Mouse (Mus musculus): ENCODE measurements around the gene Mlc1.

Gene Mlc1

DNA sequence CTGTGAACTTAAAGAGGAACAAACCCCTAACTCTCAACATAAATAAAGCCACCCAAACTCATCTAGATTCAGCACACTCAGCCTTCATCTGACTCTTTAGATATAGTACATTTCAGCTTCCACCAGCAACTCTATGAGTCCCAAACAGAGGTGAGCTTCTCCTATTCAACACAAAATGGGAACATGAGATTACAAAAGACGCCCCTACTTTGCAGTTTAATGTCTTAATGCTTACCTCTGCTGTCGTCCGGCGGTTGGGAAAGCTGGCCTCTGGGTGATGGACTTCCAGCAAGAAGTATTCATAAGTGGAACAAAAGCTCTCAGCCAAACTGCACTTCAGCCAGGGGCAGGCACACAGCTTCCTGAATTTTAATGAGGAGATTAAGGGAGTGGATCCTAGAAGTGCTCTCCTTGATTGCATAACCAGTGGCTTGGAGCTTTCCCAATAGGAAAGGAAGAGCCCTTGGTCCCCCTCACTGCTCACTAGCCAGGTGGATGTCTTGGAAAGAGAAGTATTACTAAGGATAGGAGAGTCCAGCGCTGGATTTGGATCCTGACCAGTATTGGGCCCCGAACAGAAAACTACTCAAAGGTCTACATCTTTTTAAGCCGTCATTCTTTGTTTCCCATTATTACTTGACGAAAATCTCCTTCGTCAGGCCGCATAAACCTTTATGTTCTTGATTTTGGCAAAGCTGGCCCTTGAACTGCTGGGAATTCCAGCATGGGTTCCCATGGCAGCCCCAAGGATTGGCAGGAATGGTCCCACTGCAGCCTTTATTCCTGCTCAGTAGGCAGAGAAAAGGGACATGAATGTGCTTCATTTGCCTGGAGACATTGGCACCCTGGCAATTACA lies at the start of gene Mlc1:
Gene Mlc1, minus strand, starts transcription at position 727 of the 857 bp plus-strand sequence.
- in situ Hi-C loops (cut with MboI; ENCODE audit: unreplicated experiment in 2 of 2) = no loop called here

DNA sequence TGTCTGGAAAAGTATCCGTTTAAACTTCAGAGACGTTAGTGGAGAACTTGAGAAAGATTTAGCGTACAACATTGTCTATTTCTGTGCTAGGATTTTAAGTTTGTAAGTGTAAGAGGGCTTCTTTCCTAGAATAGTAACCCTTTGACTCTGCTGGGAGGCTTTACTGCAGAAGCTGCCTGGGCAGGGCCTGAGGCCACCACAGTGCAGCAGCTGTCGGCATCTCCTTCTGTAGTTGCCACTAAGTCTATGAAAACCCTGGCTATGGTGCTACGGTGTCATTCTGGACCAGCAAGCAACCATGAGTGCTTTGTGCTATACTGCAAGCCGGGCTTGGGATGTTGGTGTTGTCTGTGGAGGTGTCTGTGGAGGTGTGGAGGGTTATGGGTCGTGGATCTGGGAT lies 41.7 kb upstream of the Mlc1 start:
- in situ Hi-C loops (cut with MboI; ENCODE audit: unreplicated experiment in 2 of 2) = no loop called here

DNA sequence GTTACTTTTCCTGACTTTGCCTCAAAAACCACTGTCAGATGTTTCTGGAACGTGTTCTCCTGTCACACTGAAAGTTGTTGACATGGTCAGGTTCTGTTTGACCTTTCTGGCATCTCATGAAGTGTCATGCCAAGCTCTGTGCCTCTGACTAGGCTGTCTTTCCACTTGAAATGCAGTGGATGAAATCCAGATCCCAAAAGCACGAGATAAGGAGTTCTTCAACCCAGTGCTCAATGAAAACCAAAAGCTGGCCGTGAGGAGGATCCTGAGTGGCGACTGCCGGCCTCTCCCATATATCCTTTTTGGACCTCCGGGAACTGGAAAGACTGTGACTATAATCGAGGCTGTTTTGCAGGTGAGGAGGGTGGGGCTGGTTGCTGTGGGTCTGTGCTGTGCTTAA lies 41.3 kb upstream of the Mlc1 start:
- in situ Hi-C loops (cut with MboI; ENCODE audit: unreplicated experiment in 2 of 2) = no loop called here

DNA sequence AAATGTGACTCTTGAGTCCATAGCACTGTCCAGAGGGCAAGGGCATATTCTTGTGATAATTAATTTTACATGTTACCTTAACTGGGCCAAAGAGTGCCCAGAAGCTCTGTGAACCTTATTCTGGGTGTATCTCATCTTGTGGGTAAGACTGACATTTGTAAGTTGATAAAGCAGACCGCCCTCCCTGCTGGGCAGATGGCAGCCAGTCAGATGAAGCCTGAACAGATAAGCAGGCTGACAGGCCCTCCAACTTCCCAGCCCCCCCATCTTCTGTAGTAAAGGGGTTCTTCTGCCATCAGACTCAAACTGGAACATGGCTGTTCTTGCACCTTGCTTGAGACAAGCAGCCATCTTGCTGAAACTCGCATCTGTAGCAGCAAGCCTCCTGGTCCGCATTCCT lies 37.9 kb upstream of the Mlc1 start:
- in situ Hi-C loops (cut with MboI; ENCODE audit: unreplicated experiment in 2 of 2) = no loop called here

DNA sequence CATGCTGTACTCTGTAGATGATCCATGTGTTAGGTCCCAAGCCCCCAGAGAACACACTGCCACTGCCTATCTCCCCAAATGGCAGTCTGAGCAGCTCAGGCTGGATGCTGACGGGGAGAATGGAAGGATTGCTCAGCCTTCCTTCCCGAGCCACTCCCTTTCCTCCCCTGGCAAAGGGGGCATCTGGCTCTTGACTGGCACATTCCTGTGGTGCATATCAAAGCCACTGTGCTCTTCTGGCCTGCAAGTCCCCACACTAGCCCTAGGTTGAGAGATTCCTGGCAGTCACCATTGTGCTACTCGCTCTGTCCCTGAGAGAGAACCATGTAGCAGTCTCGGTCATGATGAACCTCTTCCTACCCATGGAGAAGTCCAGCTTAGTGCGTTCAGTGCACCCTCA lies 29.0 kb upstream of the Mlc1 start:
- in situ Hi-C loops (cut with MboI; ENCODE audit: unreplicated experiment in 2 of 2) = no loop called here

DNA sequence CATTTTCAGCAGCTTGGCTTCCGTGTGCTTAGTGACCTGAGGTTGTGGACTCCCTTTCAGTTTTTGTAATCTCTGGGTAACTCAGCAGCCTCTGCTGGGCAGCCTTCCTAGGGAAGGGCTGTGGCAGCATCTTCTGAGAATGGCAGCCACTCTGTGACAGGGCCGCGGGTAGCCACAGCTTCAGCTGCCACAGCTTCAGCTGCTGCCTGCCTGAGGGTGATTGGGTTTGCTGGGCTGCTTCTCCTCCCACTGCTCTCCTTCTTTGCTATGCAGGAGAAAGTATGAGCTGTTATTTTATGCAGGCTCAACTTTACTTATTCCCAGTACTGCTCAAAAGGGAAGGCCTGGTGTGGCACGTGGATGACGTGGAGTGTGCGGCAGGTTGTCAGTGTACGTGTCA lies 28.2 kb upstream of the Mlc1 start:
- in situ Hi-C loops (cut with MboI; ENCODE audit: unreplicated experiment in 2 of 2) = no loop called here

DNA sequence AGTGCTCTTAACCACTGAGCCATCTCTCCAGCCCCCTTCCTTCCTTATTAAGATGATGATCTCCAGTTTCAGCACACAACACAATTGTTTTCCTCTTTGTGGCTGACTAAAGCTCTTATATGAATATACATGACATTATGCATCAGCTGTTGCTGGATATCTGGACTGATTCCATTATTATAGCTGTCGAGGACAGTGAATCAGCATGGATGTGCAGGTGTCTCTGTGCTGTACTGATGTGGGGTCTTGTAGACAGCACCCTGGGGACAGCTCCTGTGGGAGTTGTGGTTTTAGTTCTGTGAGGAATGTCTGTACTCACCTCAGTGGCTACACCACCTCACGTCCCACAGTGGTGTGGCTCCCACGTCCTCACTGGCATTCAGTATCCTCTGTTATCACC lies 22.4 kb upstream of the Mlc1 start:
- in situ Hi-C loops (cut with MboI; ENCODE audit: unreplicated experiment in 2 of 2) = no loop called here

DNA sequence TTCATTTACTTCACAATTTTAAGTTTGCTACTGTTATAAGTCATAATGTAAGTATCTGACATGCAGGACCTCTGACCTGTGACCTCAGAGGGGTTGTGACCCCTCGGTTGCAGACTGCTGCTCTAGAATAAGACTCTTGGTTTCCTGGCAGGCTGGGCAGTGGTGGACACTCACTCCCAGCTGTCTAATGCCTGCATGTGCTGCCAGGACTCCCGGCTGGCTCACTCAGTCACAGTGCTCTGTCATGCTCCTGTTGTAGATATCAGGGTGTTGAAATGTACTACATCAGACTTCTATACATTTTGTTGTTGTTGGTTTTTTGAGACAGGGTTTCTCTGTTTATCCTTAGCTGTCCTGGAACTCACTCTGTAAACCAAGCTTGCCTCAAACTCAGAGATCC lies 21.6 kb upstream of the Mlc1 start:
- in situ Hi-C loops (cut with MboI; ENCODE audit: unreplicated experiment in 2 of 2) = no loop called here

DNA sequence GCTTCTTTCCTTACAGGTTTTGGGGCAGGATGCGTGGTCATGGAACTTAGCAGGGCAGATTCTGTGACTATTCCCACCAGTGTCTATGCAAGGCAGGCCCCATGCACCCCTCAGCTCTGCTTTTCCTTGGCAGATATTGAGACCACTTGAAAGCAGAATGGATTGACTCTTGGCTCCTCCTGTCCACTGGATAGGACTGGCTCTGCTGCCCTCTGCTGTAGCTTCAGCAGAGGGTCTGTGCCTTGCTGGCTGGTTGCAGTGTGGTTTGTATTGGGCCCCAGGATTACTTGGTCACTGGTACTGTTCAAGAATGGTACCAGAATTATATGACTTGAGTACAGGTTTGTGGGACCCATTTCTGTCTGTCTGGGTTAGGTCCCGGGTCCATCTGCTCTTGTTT lies 20.3 kb upstream of the Mlc1 start:
- in situ Hi-C loops (cut with MboI; ENCODE audit: unreplicated experiment in 2 of 2) = no loop called here

DNA sequence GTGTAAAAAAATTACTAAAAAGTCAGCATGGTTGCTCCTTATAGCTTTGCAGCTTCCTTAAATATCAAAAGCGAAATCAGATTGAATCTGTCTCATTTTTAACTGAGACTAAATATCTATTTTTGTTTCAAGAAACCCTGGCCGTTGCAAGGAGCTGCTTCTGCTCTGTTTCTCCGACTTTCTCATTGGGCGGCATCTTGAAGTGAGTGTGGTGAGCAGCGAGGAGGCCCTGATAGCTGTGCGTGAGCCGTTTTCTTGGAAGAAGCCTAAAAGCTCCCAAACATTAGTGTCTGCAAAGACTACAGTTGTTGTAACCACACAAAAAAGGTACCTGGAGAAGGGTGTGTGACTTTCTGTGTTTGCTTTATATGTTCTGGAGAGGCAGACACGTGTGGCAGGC lies 19.8 kb upstream of the Mlc1 start:
- in situ Hi-C loops (cut with MboI; ENCODE audit: unreplicated experiment in 2 of 2) = no loop called here

DNA sequence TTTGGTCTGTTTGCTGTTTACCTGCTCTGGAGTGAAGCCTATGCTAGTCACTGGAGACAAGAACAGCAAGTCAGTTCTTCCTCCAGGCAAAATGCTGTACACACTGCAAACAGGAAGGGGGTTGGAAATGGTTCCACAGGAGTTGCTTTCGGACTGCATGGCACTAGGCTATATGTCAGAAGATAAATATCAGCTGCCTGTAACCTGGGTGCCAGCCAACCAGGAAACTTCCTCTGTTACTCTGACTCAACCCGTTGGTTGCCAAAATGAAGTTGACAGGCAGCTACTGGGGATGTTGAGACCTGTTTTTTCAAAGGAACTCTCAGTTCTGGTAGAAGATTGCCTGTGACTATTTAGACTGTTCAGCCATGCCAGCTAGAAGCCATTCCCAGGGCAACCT lies 10.4 kb upstream of the Mlc1 start:
- in situ Hi-C loops (cut with MboI; ENCODE audit: unreplicated experiment in 2 of 2) = no loop called here

DNA sequence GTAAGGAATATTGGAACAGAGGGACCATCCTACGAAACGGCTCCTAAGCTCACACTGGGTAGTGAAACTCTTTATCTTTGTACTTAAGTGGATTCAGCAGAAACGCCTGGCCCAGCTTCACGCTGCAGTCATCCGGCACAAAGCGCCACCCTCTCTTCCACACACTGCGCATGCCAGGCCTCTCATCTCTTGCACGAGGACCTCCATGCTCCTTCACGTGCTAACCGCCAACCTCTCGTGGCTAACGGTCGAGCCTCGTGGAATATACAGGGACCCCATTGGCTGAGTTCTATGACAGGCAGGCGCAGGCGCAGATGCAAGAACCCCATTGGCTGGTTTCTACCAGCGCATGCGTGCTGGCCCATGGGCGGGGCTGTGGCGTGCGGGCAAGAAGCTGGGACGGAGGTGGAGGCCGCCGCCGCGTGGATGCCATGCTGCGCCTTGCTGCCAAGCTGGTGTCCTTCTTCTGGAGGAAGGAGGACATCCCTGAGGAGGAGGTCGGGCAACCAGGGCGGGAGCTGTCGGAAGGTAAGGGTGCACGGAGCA lies 3.8 kb upstream of the Mlc1 start, which contains the start of gene Mov10l1:
Gene Mov10l1, plus strand, starts transcription at position 376 of the 546 bp plus-strand sequence.
- in situ Hi-C loops (cut with MboI; ENCODE audit: unreplicated experiment in 2 of 2) = no loop called here

DNA sequence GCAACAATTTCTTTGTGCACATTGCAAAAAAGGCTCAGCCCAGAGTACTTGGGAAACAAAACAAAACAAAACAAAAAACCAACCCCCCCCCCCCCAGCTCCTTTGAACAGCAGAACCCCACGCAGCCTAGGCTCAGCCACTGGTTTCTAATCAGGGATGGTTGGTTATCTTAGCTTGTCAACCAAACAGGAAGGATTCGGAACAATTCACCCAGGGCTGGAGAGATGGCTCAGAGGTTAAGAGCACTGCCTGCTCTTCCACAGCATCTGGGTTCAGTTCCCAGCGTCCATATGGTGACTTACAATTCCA lies 285 bp upstream of the Mlc1 start:
- in situ Hi-C loops (cut with MboI; ENCODE audit: unreplicated experiment in 2 of 2) = no loop called here

DNA sequence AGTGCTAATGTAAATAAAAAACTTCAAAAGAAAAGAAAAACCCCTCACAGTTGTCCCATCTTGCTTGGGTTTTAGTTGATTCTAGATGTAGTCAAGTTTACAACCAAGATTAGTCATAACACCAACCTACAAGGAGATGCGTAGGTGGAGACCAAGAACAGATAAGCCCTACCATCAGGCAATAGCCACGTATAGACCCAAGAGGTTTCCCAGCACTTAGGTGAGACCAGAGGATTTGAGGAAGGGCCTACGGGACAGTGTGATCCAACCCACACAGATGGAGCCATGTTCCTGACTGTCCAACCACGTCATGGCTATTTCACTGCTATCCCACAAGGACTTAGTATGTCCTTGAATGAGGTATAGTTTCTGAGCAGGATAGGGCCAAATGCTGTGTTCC lies 6.5 kb downstream of the Mlc1 start:
- in situ Hi-C loops (cut with MboI; ENCODE audit: unreplicated experiment in 2 of 2) = no loop called here

DNA sequence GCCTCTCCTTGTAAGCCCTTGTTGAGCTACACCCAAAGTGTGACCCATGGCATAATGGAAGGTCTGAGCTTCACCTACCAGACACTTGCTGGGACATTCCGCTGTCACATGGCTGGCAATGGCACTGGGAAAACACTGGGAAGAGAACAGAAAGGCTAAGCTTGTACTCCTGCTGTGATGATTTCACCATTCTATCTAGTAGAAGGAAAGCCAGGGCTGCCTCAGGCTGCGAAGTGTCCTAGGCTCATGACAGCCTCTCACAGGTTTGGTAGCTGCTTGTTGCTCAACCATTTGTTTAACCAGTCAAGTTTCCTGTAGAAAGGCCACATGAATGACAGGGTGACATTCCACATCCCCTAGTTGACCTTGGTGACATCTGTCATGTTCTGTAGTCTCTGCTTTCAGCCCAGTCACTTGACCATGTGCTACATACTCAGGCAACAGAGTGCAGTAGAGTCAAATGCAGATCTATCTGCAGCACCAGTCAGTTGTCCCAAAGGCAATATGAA lies 14.7 kb downstream of the Mlc1 start:
- in situ Hi-C loops (cut with MboI; ENCODE audit: unreplicated experiment in 2 of 2) = no loop called here

DNA sequence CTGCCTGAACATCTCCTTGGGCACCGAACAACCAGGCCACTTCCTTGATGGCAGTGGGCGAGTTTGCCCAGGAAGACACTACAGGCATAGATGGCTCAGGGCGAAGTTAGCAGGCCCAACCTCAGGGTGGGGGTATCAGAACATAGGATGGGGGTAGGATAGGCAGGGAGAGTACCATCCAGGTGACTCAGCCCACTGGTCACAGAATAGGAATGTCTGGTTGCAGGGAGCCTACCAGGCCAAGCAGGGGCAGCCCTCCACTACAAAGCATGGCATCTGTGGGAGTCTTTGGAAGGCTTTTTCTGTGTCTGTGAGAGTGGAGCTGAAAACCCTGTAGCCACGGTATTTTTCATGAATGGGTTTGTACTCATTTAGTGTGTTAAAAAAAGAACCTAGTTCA lies 21.3 kb downstream of the Mlc1 start:
- in situ Hi-C loops (cut with MboI; ENCODE audit: unreplicated experiment in 2 of 2) = no loop called here

DNA sequence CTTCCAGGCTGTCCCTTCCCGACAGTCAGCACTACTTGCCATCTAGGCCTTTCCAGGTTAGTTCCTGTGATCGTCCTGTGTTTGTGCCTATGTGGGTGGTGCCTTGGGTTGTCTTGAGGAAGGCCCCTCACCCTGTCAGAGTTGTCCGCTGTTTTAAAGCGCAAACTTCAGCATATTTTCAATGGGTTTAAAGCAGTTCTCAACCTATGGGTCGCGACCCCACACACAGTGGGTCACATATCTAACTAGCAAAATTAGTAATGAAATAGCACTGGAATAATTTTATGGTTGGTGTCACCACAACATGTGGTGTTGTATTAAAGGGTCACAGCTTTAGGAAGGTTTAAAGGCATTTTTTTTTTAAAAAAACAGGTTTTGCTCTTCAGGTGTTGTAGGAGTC lies 23.5 kb downstream of the Mlc1 start:
- in situ Hi-C loops (cut with MboI; ENCODE audit: unreplicated experiment in 2 of 2) = no loop called here

DNA sequence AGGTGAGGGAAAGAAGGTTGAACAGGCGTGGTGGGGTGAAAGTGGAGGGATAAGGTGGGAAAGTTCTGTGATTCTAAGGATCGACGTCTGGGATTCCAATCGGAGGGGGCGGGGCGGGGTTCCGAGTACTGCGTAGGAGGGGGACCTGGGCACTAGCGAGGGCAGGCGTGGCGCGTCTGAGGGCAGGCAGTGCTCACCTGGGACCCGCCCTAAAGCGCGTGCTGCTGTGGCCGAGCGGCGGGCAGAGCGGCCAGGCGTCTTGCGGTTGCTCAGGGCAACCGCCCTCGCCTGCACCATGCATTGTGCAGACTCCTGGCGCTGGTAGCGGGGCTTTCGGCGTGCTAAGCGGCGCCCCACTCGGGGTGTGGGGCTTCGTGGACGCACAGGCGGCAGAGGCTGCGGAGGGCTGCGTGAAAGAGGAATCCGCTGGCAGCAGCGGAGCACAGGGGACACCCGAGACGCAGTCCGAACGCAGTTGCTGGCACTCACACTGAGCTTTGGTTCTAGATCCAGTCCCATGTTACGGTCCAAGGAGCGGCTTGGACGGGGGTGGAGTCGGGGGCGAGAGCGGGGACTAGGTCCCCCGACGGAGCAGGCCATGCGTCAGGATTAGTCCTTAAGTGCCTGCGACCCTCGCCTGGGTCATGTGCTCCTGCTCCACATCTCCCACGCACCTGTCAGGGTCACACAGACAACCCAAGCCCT lies 24.3 kb downstream of the Mlc1 start, which contains the start of gene Ttll8:
Gene Ttll8, minus strand, starts transcription at position 51 of the 705 bp plus-strand sequence.
- in situ Hi-C loops (cut with MboI; ENCODE audit: unreplicated experiment in 2 of 2) = no loop called here

DNA sequence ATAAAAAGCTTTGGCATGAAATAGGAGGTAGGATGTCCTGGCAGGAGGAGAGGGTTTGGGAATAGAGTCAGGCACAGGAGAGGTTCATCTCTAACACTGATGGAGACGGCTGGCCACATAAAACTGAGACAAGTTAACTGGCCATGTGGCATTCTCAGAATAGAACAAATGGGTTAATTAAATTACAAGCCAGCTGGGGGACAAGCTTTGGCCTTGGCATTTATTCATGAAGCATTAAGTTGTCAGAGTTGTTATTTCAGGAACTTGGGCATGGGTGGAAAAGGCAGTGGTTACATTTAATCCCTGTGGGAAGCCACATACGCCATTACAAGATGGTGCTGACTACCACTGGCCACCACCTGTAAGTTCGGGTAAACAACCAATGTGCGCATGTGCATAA lies 27.6 kb downstream of the Mlc1 start:
- in situ Hi-C loops (cut with MboI; ENCODE audit: unreplicated experiment in 2 of 2) = no loop called here

DNA sequence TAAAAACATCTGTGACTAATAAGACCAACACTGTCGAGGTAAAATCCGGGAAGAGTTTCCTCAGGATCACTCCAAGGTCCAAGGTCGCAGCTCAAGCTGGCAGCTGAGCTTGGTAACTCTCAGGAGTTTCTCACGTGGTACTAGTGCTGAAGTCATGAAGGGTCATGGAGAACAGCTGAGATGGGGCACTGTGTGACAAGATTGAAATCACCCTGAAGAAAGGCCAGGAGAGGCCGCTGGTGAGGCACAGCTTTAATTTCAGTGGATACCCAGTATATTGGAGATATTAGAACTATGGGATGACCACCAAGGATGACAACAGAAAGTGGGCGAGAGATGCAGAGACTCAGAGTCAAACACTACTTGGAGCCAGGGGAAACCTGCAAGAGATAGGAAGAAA lies 32.0 kb downstream of the Mlc1 start:
- in situ Hi-C loops (cut with MboI; ENCODE audit: unreplicated experiment in 2 of 2) = no loop called here

DNA sequence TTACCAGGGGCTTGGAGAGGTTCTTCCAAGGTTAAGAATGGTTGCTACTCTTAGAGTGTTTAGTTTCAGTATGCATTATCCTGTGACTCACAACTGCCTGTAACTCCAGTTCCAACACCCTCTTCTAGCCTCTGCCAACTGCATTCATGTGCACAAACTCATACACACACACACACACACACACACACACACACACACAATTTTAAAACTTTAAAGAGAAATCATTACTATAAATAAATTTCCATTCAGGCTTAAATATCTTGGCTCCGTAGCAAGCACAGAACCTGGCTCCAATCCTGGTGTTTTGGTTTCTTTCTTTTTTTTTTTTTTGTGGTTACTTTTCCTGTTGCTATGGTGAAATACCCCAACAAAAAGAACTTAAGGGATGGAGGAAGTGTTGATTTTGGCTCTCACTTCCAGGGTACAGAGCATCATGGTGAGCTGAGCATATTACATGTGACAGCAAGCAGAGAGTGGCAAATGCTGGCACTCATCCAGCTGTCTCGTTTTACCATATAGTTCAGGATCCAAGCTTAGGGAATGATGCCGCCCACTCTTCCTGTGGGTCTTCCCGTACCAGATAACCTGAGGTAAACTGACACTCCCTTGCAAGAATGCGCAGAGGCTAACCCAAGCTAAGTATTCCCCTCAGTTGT lies 34.8 kb downstream of the Mlc1 start:
- in situ Hi-C loops (cut with MboI; ENCODE audit: unreplicated experiment in 2 of 2) = no loop called here
